Mouse (Mus musculus) thymus, adult 2 months (tissue): ENCODE results near the gene Slc16a9.

Source experiments
- CTCF ChIP-seq: fragments of 200-500 bp; IDR thresholded peaks from 2 replicates; pipeline ENCODE4 v1.5.1; 2012; ENCODE audit warnings: mild to moderate bottlenecking, control low read depth, low read length, moderate library complexity, borderline replicate concordance; ENCODE audit not compliant: control insufficient read depth, poor library complexity, insufficient read depth; ENCODE audit errors: extremely low read depth
- POLR2A ChIP-seq: fragments of 200-500 bp; IDR thresholded peaks from 2 replicates; pipeline ENCODE4 v1.6.1; 2012; ENCODE audit warnings: mild to moderate bottlenecking, low read length, control low read depth, moderate library complexity; ENCODE audit not compliant: control insufficient read depth, poor library complexity, insufficient read depth; ENCODE audit errors: extremely low read depth

DNA sequence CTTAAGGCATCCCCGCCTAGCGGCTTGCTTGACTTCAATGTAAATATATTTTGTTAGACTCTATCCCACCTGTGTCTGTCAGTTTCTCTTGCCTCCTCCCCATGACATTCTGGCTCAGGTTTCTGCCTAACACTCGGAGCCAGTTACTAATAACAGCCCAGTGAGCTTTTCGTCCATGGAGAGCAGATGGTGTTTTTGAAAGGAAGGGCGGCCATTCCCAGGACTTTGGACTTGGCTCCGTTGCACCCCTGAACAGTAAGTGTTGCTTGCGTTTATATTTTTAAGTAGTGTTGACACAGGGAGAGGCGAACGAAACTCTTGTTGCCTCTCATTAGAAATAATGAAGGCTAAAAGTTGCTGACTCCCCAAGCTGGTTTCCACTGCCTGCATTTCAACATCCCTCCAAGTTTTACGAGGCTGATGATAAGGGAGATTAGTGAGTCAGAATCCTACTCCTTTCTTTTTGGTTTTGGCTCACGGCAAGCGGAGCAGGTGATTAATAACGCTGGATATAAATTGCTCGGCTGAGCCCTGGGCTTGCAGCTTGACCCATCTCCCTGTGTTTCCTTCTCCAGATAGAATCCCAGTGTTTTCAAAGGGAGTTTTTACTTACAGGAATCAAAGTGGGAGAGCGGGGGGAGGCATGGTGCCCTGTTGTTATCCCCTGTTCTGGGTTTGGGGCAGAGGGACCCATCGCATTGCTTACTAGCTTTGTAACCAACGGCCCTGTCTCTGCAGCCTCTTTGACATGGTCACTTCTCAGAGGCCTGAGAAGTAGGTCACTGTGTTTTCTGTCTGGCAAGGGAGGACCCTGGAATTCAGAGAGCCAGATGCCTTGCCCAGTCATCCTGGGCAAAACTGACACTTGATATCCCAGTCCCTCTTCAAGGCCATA is 40.1 kb upstream of the Slc16a9 start, which contains the start of gene Mrln:
- TF ChIP-seq CTCF = no peak
- no peak for TF ChIP-seq POLR2A
